Mouse (Mus musculus): ENCODE data around the gene Cdk16. TPM values are rescaled to one million over a fixed set of nuclear protein-coding genes. Genes with fewer than 3 reads are reported as not detected.

The Cdk16 gene
- polyA plus RNA-seq, 1 experiment: 67.0 TPM

DNA sequence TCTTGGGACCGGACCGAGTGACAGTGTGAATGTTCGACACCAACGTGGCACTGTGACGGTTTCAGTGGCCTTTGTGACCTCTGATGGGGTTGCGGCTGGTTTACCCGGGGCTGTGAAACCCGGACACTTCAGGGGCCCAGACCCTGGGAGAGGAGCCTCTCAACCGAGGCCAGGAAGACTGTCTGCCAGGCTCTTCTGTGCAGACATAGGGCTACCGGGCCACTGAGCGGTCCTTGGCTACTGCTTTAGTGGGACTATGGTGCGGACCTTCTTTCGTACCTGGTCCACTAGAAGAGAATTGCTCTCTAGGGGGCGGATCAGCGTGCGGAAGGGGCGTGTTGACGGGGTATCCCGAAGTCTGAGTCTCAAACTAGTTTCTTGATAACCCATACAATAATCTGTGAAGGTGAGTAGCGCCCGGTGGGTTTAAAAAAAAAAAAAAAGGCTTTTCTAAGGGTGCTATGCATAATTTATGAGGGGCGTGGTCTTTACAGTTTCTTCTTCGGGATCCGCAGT, 28.8 kb upstream of the Cdk16 start:
- peak overlapping the region; percentile 39 for H3K4me3 ChIP-seq (ENCODE audit: insufficient read depth, poor library complexity, severe bottlenecking)
- no peaks in the 10 kb centered on the region for H3K27me3 ChIP-seq (ENCODE audit: control insufficient read depth, insufficient read depth, insufficient read length)
- no peaks in the 10 kb centered on the region for H3K36me3 ChIP-seq (ENCODE audit: control insufficient read depth, insufficient read depth)
- H3ac ChIP-seq (ENCODE audit: control insufficient read depth, insufficient read length, low read depth): peak overlapping the region; percentile 83
- peaks cover 10% of the 10 kb centered on the region for H3K79me3 ChIP-seq (ENCODE audit: low read depth)
- TF ChIP-seq USF1 (IDR thresholded peaks at IDR 0.05; ENCODE audit: low read depth): no peak
- no peak for TF ChIP-seq FOSL1 (IDR thresholded peaks at IDR 0.05; ENCODE audit: insufficient read depth, low read length, poor library complexity, severe bottlenecking)
- TF ChIP-seq CTCF (IDR thresholded peaks at IDR 0.05; ENCODE audit: control insufficient read depth, insufficient read depth, insufficient read length): no peak
- no peak for TF ChIP-seq CEBPB (IDR thresholded peaks at IDR 0.05; ENCODE audit: low read depth)
- TF ChIP-seq MYOD1 (IDR thresholded peaks at IDR 0.05; ENCODE audit: control insufficient read depth, insufficient read length, low read depth): no peak
- peaks cover 18% of the 10 kb centered on the region for H3K79me2 ChIP-seq (ENCODE audit: control insufficient read depth, insufficient read depth)

GRCm38 (mm10) chrX:20662317-20662715, 25.4 kb upstream of the Cdk16 start:
- H3ac ChIP-seq (ENCODE audit: control insufficient read depth, insufficient read length, low read depth): no peak overlapping the region
- H3K36me3 ChIP-seq (ENCODE audit: control insufficient read depth, insufficient read depth): peaks cover 21% of the 10 kb centered on the region
- H3K4me3 ChIP-seq (ENCODE audit: insufficient read depth, poor library complexity, severe bottlenecking): no peak overlapping the region

GRCm38 (mm10) chrX:20662716-20663443, 24.9 kb upstream of the Cdk16 start:
- H3ac ChIP-seq (ENCODE audit: control insufficient read depth, insufficient read length, low read depth): peak overlapping the region; percentile 56
- peaks cover 58% of the 10 kb centered on the region for H3K79me2 ChIP-seq (ENCODE audit: control insufficient read depth, insufficient read depth)
- H3K79me3 ChIP-seq (ENCODE audit: low read depth): peaks cover 40% of the 10 kb centered on the region
- peak overlapping the region; percentile 69 for H3K4me3 ChIP-seq (ENCODE audit: insufficient read depth, poor library complexity, severe bottlenecking)
- peaks cover 27% of the 10 kb centered on the region for H3K36me3 ChIP-seq (ENCODE audit: control insufficient read depth, insufficient read depth)
- TF ChIP-seq FOSL1 (IDR thresholded peaks at IDR 0.05; ENCODE audit: insufficient read depth, low read length, poor library complexity, severe bottlenecking) (no peak), MYOD1 (IDR thresholded peaks at IDR 0.05; ENCODE audit: control insufficient read depth, insufficient read length, low read depth) (no peak), MAX (IDR thresholded peaks at IDR 0.05) (no peak), USF1 (IDR thresholded peaks at IDR 0.05; ENCODE audit: low read depth) (no peak), CEBPB (IDR thresholded peaks at IDR 0.05; ENCODE audit: low read depth) (no peak), MYOG (IDR thresholded peaks at IDR 0.05; ENCODE audit: control insufficient read depth, extremely low read depth, insufficient read length) (no peak), CTCF (IDR thresholded peaks at IDR 0.05; ENCODE audit: control insufficient read depth, insufficient read depth, insufficient read length) (no peak)
- H3K27me3 ChIP-seq (ENCODE audit: control insufficient read depth, insufficient read depth, insufficient read length): no peaks in the 10 kb centered on the region

More at GRCm38 (mm10) chrX:20662317-20662715, 25.4 kb upstream of the Cdk16 start:
- TF ChIP-seq MYOG (IDR thresholded peaks at IDR 0.05; ENCODE audit: control insufficient read depth, extremely low read depth, insufficient read length): no peak
- TF ChIP-seq MYOD1 (IDR thresholded peaks at IDR 0.05; ENCODE audit: control insufficient read depth, insufficient read length, low read depth): no peak
- no peak for TF ChIP-seq CEBPB (IDR thresholded peaks at IDR 0.05; ENCODE audit: low read depth)
- no peak for TF ChIP-seq FOSL1 (IDR thresholded peaks at IDR 0.05; ENCODE audit: insufficient read depth, low read length, poor library complexity, severe bottlenecking)
- TF ChIP-seq MAX (IDR thresholded peaks at IDR 0.05): no peak
- no peak for TF ChIP-seq USF1 (IDR thresholded peaks at IDR 0.05; ENCODE audit: low read depth)
- no peak for TF ChIP-seq CTCF (IDR thresholded peaks at IDR 0.05; ENCODE audit: control insufficient read depth, insufficient read depth, insufficient read length)
- Histone ChIP-seq H3K79me3 (ENCODE audit: low read depth) (peaks cover 38% of the 10 kb centered on the region), H3K27me3 (ENCODE audit: control insufficient read depth, insufficient read depth, insufficient read length) (no peaks in the 10 kb centered on the region), H3K79me2 (ENCODE audit: control insufficient read depth, insufficient read depth) (peaks cover 52% of the 10 kb centered on the region)

- Histone ChIP-seq H3K27me3 (ENCODE audit: control insufficient read depth, insufficient read depth, insufficient read length) (no peaks in the 10 kb centered on the region), H3K79me3 (ENCODE audit: low read depth) (peaks cover 40% of the 10 kb centered on the region), H3K79me2 (ENCODE audit: control insufficient read depth, insufficient read depth) (peaks cover 62% of the 10 kb centered on the region), H3K36me3 (ENCODE audit: control insufficient read depth, insufficient read depth) (peaks cover 32% of the 10 kb centered on the region), H3ac (ENCODE audit: control insufficient read depth, insufficient read length, low read depth) (peak overlapping the region; percentile 56), H3K4me3 (ENCODE audit: insufficient read depth, poor library complexity, severe bottlenecking) (peak overlapping the region; percentile 69)
- TF ChIP-seq CTCF (IDR thresholded peaks at IDR 0.05; ENCODE audit: control insufficient read depth, insufficient read depth, insufficient read length) (no peak), FOSL1 (IDR thresholded peaks at IDR 0.05; ENCODE audit: insufficient read depth, low read length, poor library complexity, severe bottlenecking) (no peak), USF1 (IDR thresholded peaks at IDR 0.05; ENCODE audit: low read depth) (no peak), CEBPB (IDR thresholded peaks at IDR 0.05; ENCODE audit: low read depth) (no peak), MYOD1 (IDR thresholded peaks at IDR 0.05; ENCODE audit: control insufficient read depth, insufficient read length, low read depth) (no peak), MAX (IDR thresholded peaks at IDR 0.05) (no peak), MYOG (IDR thresholded peaks at IDR 0.05; ENCODE audit: control insufficient read depth, extremely low read depth, insufficient read length) (no peak)
Observed at GRCm38 (mm10) chrX:20663444-20663790, 24.3 kb upstream of the Cdk16 start.

DNA sequence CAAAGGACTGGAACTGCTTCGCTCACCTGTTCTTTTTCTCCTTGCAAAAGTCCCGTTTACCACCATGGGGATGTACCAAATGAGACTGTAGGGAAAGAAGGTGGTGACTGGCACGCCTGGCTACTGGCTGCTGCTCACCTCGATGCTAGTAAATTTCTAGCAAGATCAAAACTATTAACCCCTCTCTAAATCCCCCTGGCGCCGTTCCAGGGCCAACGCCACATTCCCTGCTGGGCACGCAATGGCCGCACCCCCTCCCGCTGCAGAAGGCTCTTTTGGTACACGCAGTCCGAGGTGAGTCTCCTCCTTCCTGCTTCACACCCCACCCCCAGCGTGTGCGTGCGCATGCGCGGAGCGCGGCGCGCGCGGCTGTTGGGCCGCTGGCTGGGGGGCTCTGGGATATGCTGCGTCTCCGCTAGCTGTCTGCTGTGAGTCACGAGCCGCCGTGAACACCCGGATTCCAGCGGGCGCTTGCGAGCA, 354 bp downstream of the Cdk16 start:
- Histone ChIP-seq H3K36me3 (ENCODE audit: control insufficient read depth, insufficient read depth) (peaks cover 19% of the 10 kb centered on the region), H3K79me3 (ENCODE audit: low read depth) (peaks cover 38% of the 10 kb centered on the region), H3K4me3 (ENCODE audit: insufficient read depth, poor library complexity, severe bottlenecking) (peak overlapping the region; percentile 46), H3K27me3 (ENCODE audit: control insufficient read depth, insufficient read depth, insufficient read length) (no peaks in the 10 kb centered on the region), H3K79me2 (ENCODE audit: control insufficient read depth, insufficient read depth) (peaks cover 47% of the 10 kb centered on the region), H3ac (ENCODE audit: control insufficient read depth, insufficient read length, low read depth) (peak overlapping the region; percentile 87)
- TF ChIP-seq USF1 (IDR thresholded peaks at IDR 0.05; ENCODE audit: low read depth) (no peak), CEBPB (IDR thresholded peaks at IDR 0.05; ENCODE audit: low read depth) (no peak), MYOD1 (IDR thresholded peaks at IDR 0.05; ENCODE audit: control insufficient read depth, insufficient read length, low read depth) (no peak), MYOG (IDR thresholded peaks at IDR 0.05; ENCODE audit: control insufficient read depth, extremely low read depth, insufficient read length) (no peak), MAX (IDR thresholded peaks at IDR 0.05) (no peak), CTCF (IDR thresholded peaks at IDR 0.05; ENCODE audit: control insufficient read depth, insufficient read depth, insufficient read length) (no peak), FOSL1 (IDR thresholded peaks at IDR 0.05; ENCODE audit: insufficient read depth, low read length, poor library complexity, severe bottlenecking) (no peak)
